In genomic region chr7:35319755-35320154, GRCm38 (mm10) we compare ENCODE assay signal across 20 mouse cellular contexts. TPM values are rescaled to one million over a fixed set of nuclear protein-coding genes. Genes with fewer than 3 reads are reported as not detected.
DNase-seq lines count a peak whose midpoint lies in the region; ATAC-seq and TF ChIP-seq lines count a peak whose summit lies in the region.
"Had no signal": no experiment of that assay in that cellular context is flagged by ENCODE, and none has a peak within 500 bp of the region (broad histone marks: within the 10 kb centered on the region; RNA-seq: fewer than 3 reads in every experiment).

No protein-coding gene starts in this region.

- WGBS in heart, postnatal 0 days: 70% methylated on average over 4 of the region's 4 CpGs
- WGBS in kidney, adult 2 months: 52% methylated on average over 4 of the region's 4 CpGs

- no peak overlapping the region for H3K4me2 ChIP-seq in heart, postnatal 0 days (ENCODE audit: low read depth, low read length)
- H3K4me2 ChIP-seq: embryonic facial prominence, embryonic 13.5 days; lung, embryonic 14.5 days; neural tube, embryonic 15.5 days had no signal

- H3K36me3 ChIP-seq in heart, postnatal 0 days (replicated peaks; ENCODE audit: control insufficient read depth, insufficient read depth, low read length): no peaks in the 10 kb centered on the region
- H3K36me3 ChIP-seq in ES-Bruce4 (ENCODE audit: control insufficient read depth, insufficient read depth, low read length, poor library complexity, severe bottlenecking): no peaks in the 10 kb centered on the region
- no peaks in the 10 kb centered on the region for H3K36me3 ChIP-seq in kidney, adult 2 months (ENCODE audit: control insufficient read depth, insufficient read depth, low read length)
- H3K36me3 ChIP-seq: embryonic facial prominence, embryonic 13.5 days; forebrain, embryonic 10.5 days; neural tube, embryonic 15.5 days had no signal

- no peak overlapping the region for H3K27ac ChIP-seq in heart, postnatal 0 days (ENCODE audit: low read depth)
- peak overlapping the region; percentile 59; the same call in 1 of the 2 replicates for H3K27ac ChIP-seq in ES-Bruce4 (ENCODE audit: insufficient read depth, low read length)
- H3K27ac ChIP-seq in brown adipose tissue, adult 24 weeks (replicated peaks; ENCODE audit: low read depth, low read length): peak overlapping the region; percentile 75
- no peak overlapping the region for H3K27ac ChIP-seq in kidney, adult 2 months (ENCODE audit: insufficient read depth, low read depth, low read length)
- H3K27ac ChIP-seq: embryonic facial prominence, embryonic 13.5 days; forebrain, embryonic 10.5 days; hindbrain, postnatal 0 days; neural tube, embryonic 15.5 days had no signal

- H3K9ac ChIP-seq in heart, postnatal 0 days (replicated peaks; ENCODE audit: low read depth, low read length): no peak overlapping the region
- no peak overlapping the region for H3K9ac ChIP-seq in ES-Bruce4 (ENCODE audit: low read depth, poor library complexity, severe bottlenecking)
- H3K9ac ChIP-seq: embryonic facial prominence, embryonic 13.5 days; lung, embryonic 14.5 days; neural tube, embryonic 15.5 days had no signal

- no peaks in the 10 kb centered on the region for H3K9me3 ChIP-seq in heart, postnatal 0 days (replicated peaks; ENCODE audit: control insufficient read depth, low read length)
- H3K9me3 ChIP-seq in ES-Bruce4 (replicated peaks; ENCODE audit: control insufficient read depth, insufficient read depth, low read length, poor library complexity, severe bottlenecking): no peaks in the 10 kb centered on the region
- H3K9me3 ChIP-seq: embryonic facial prominence, embryonic 13.5 days; forebrain, embryonic 10.5 days; neural tube, embryonic 15.5 days had no signal

- TF ChIP-seq POLR2A in ES-Bruce4 (IDR thresholded peaks at IDR 0.05; ENCODE audit: insufficient read depth, low read length): no peak
- TF ChIP-seq POLR2A in kidney, adult 2 months (IDR thresholded peaks at IDR 0.05; ENCODE audit: low read depth, low read length): no peak

- no peak overlapping the region for H3K4me3 ChIP-seq in heart, postnatal 0 days (ENCODE audit: low read depth, low read length)
- no peak overlapping the region for H3K4me3 ChIP-seq in ES-Bruce4 (ENCODE audit: low read depth, low read length)
- no peak overlapping the region for H3K4me3 ChIP-seq in brown adipose tissue, adult 24 weeks (ENCODE audit: insufficient read depth, low read depth, low read length)
- H3K4me3 ChIP-seq in kidney, adult 2 months (ENCODE audit: insufficient read depth, low read depth, low read length): no peak overlapping the region
- H3K4me3 ChIP-seq: embryonic facial prominence, embryonic 13.5 days; forebrain, embryonic 10.5 days; neural tube, embryonic 15.5 days had no signal

- DNase-seq in heart, postnatal 0 days (ENCODE audit: low spot score): no peak
- DNase-seq in heart, adult 9 months (ENCODE audit: low spot score in 2 of 2): no peak
- peak; percentile 60 for DNase-seq in R1 (ENCODE audit: low read depth, low spot score)
- no peak for DNase-seq in left cerebral cortex, postnatal 10 days (ENCODE audit: extremely low spot score in 1 of 2, low spot score in 2 of 2)
- no peak for DNase-seq in kidney, adult 2 months
- DNase-seq: cerebellum, adult 11-12 months; heart, postnatal 36 days; kidney, adult 8-10 months; kidney, postnatal 36 days; lung, embryonic 14.5 days; right cerebral cortex, adult 18-20 months; thymus, postnatal 36 days had no signal

- no peak for TF ChIP-seq EP300 in heart, postnatal 0 days (IDR thresholded peaks at IDR 0.05; ENCODE audit: low read depth)
- no peak for TF ChIP-seq EP300 in ES-Bruce4 (IDR thresholded peaks at IDR 0.05; ENCODE audit: insufficient read depth, low read depth, low read length)

- ATAC-seq in heart, postnatal 0 days (ENCODE audit: insufficient read depth, low read depth): peak; percentile 66
- ATAC-seq: hindbrain, postnatal 0 days; Patski had no signal

- H3K4me1 ChIP-seq in heart, postnatal 0 days (ENCODE audit: control insufficient read depth, insufficient read depth): peaks cover 7% of the 10 kb centered on the region; the same call in 1 of the 2 replicates
- H3K4me1 ChIP-seq in ES-Bruce4 (ENCODE audit: control insufficient read depth, insufficient read depth, low read length): peaks cover 2% of the 10 kb centered on the region
- H3K4me1 ChIP-seq in brown adipose tissue, adult 24 weeks (ENCODE audit: control insufficient read depth, insufficient read depth, insufficient read length, low read length): peaks cover 5% of the 10 kb centered on the region; the same call in 1 of the 2 replicates
- peaks cover 6% of the 10 kb centered on the region for H3K4me1 ChIP-seq in kidney, adult 2 months (ENCODE audit: control insufficient read depth, insufficient read depth, low read length)

- intact Hi-C loops in left cerebral cortex, postnatal 10 days (cut with DNase I): no loop called here

- no peaks in the 10 kb centered on the region for H3K27me3 ChIP-seq in heart, postnatal 0 days (ENCODE audit: control insufficient read depth, insufficient read depth, low read length)
- no peaks in the 10 kb centered on the region for H3K27me3 ChIP-seq in ES-Bruce4 (ENCODE audit: control insufficient read depth, insufficient read depth, low read length, poor library complexity, severe bottlenecking)
- no peaks in the 10 kb centered on the region for H3K27me3 ChIP-seq in kidney, adult 2 months (replicated peaks; ENCODE audit: control insufficient read depth, insufficient read depth, low read length)
- H3K27me3 ChIP-seq: embryonic facial prominence, embryonic 13.5 days; neural tube, embryonic 15.5 days; Patski had no signal

- TF ChIP-seq CTCF in heart, postnatal 0 days (IDR thresholded peaks at IDR 0.05; ENCODE audit: low read depth): no peak
- no peak for TF ChIP-seq CTCF in ES-Bruce4 (IDR thresholded peaks at IDR 0.05; ENCODE audit: low read depth, low read length)
- TF ChIP-seq CTCF in kidney, adult 2 months (conservative IDR thresholded peaks at IDR 0.05; ENCODE audit: insufficient read depth, insufficient read length, low read depth, low read length): no peak

RNA-seq across cellular contexts. Expression of gene Gpatch1, which starts 1.5 kb away (rescaled TPM):
- 2.1 and 3.6 TPM in 2 replicates for total RNA-seq in heart, postnatal 0 days (2014; rRNA removed; ENCODE audit: low replicate concordance)
- polyA plus RNA-seq in heart, postnatal 0 days (2015; fragmentation: Nextera tagmentation; extraction: Ambion mirVana): 9.5 and 10.1 TPM in 2 replicates
- polyA plus RNA-seq in ES-Bruce4 (2011; ENCODE audit: insufficient read depth, insufficient read length, low read depth, missing spikeins): 12.5 and 12.7 TPM in 2 replicates
- 5.5 and 7.3 TPM in 2 replicates for polyA plus RNA-seq in brown adipose tissue, adult 24 weeks (2012; ENCODE audit: insufficient read depth, insufficient read length, missing spikeins)
- total RNA-seq in left cerebral cortex, postnatal 10 days (2021): 10 to 100 TPM; 21.2 to 24.1 TPM
- polyA plus RNA-seq in kidney, adult 2 months (2012; rRNA removed): 4.2 and 5.3 TPM in 2 replicates

RNA-seq across cellular contexts. Expression of gene Rhpn2, which starts 14.2 kb away (rescaled TPM):
- 4.8 and 6.1 TPM in 2 replicates for total RNA-seq in heart, postnatal 0 days (2014; rRNA removed; ENCODE audit: low replicate concordance)
- 4.0 and 4.3 TPM in 2 replicates for polyA plus RNA-seq in heart, postnatal 0 days (2015; fragmentation: Nextera tagmentation; extraction: Ambion mirVana)
- polyA plus RNA-seq in ES-Bruce4 (2011; ENCODE audit: insufficient read depth, insufficient read length, low read depth, missing spikeins): 22.1 and 26.5 TPM in 2 replicates
- 2.0 and 3.6 TPM in 2 replicates for polyA plus RNA-seq in brown adipose tissue, adult 24 weeks (2012; ENCODE audit: insufficient read depth, insufficient read length, missing spikeins)
- 1 to 10 TPM; 2.1 TPM for total RNA-seq in left cerebral cortex, postnatal 10 days (2021)
- 7.5 and 8.7 TPM in 2 replicates for polyA plus RNA-seq in kidney, adult 2 months (2012; rRNA removed)
- total RNA-seq: granulocyte monocyte progenitor cell, adult 5-6 weeks had no signal

Comparison
In these comparisons a context has a peak if more than half of its experiments do, and no peak if none do; other contexts are left out.
1. H3K27ac ChIP-seq: peak in ES-Bruce4 (single experiment) and brown adipose tissue, adult 24 weeks (single experiment); none in heart, postnatal 0 days (single experiment) and kidney, adult 2 months (single experiment).